Mouse (Mus musculus): ENCODE measurements around the gene Doc2g.

The Doc2g gene

GRCm38 (mm10) chr19:3990804-3991203, 12.3 kb upstream of the Doc2g start:
- in situ Hi-C loops (cut with MboI, MseI) = loop anchor here in 1 of 2 experiments (5.0 kb wide), 1 partner anchor 51 kb away; no protein-coding TSS in a partner anchor

GRCm38 (mm10) chr19:3991562-3991961, 11.6 kb upstream of the Doc2g start:
- in situ Hi-C loops (cut with MboI, MseI) = loop anchor here in 1 of 2 experiments (5.0 kb wide), 1 partner anchor 51 kb away; no protein-coding TSS in a partner anchor

GRCm38 (mm10) chr19:3991966-3992365, 11.1 kb upstream of the Doc2g start:
- in situ Hi-C loops (cut with MboI, MseI) = loop anchor here in 1 of 2 experiments (5.0 kb wide), 1 partner anchor 50 kb away; no protein-coding TSS in a partner anchor

- in situ Hi-C loops (cut with MboI, MseI) = loop anchor here in 1 of 2 experiments (5.0 kb wide), 1 partner anchor 50 kb away; no protein-coding TSS in a partner anchor
These were observed 10.7 kb upstream of the Doc2g start, which contains the start of gene Tbx10 for GRCm38 (mm10) chr19:3992416-3992815. Gene Tbx10 (plus strand): TSS chr19:3992752.

- in situ Hi-C loops (cut with MboI, MseI) = loop anchor here in 1 of 2 experiments (5.0 kb wide), 1 partner anchor 47 kb away; no protein-coding TSS in a partner anchor
These were observed 8.2 kb upstream of the Doc2g start for GRCm38 (mm10) chr19:3994932-3995331.

- in situ Hi-C loops (cut with MboI, MseI) = no loop called here
These were observed 7.6 kb upstream of the Doc2g start for GRCm38 (mm10) chr19:3995505-3995904.

- in situ Hi-C loops (cut with MboI, MseI) = no loop called here
These were observed 7.0 kb upstream of the Doc2g start for GRCm38 (mm10) chr19:3996106-3996505.

- in situ Hi-C loops (cut with MboI, MseI) = no loop called here
These were observed 6.4 kb upstream of the Doc2g start for GRCm38 (mm10) chr19:3996747-3997146.

- in situ Hi-C loops (cut with MboI, MseI) = no loop called here
These were observed 5.9 kb upstream of the Doc2g start for GRCm38 (mm10) chr19:3997231-3997630.

GRCm38 (mm10) chr19:3998335-3998734, 4.8 kb upstream of the Doc2g start:
- in situ Hi-C loops (cut with MboI, MseI) = no loop called here

- in situ Hi-C loops (cut with MboI, MseI) = no loop called here
These were observed 3.9 kb upstream of the Doc2g start for GRCm38 (mm10) chr19:3999121-3999730.

- in situ Hi-C loops (cut with MboI, MseI) = no loop called here
These were observed 2.8 kb upstream of the Doc2g start, which contains the start of the genes Nudt8 and Gm49405 for GRCm38 (mm10) chr19:4000119-4000900. Gene Nudt8 (plus strand): TSS chr19:4000580. Gene Gm49405 (plus strand): TSS chr19:4000626.

GRCm38 (mm10) chr19:4000949-4001525, 2.1 kb upstream of the Doc2g start:
- in situ Hi-C loops (cut with MboI, MseI) = no loop called here

GRCm38 (mm10) chr19:4001752-4002151, 1.4 kb upstream of the Doc2g start:
- in situ Hi-C loops (cut with MboI, MseI) = no loop called here

- in situ Hi-C loops (cut with MboI, MseI) = no loop called here
These were observed 528 bp downstream of the Doc2g start for GRCm38 (mm10) chr19:4003641-4004040.

- in situ Hi-C loops (cut with MboI, MseI) = no loop called here
These were observed 1.2 kb downstream of the Doc2g start for GRCm38 (mm10) chr19:4004331-4004730.

- in situ Hi-C loops (cut with MboI, MseI) = no loop called here
These were observed 2.0 kb downstream of the Doc2g start for GRCm38 (mm10) chr19:4005091-4005490.

GRCm38 (mm10) chr19:4005971-4006370, 2.9 kb downstream of the Doc2g start:
- in situ Hi-C loops (cut with MboI, MseI) = no loop called here

GRCm38 (mm10) chr19:4011086-4011485, 8.0 kb downstream of the Doc2g start:
- in situ Hi-C loops (cut with MboI, MseI) = no loop called here

- in situ Hi-C loops (cut with MboI, MseI) = no loop called here
These were observed 9.4 kb downstream of the Doc2g start, which contains the start of gene Ndufv1 for GRCm38 (mm10) chr19:4012432-4013022. Gene Ndufv1 (minus strand): TSS chr19:4012806.

- in situ Hi-C loops (cut with MboI, MseI) = no loop called here
These were observed 10.0 kb downstream of the Doc2g start for GRCm38 (mm10) chr19:4013066-4013465.

GRCm38 (mm10) chr19:4014802-4015201, 11.7 kb downstream of the Doc2g start:
- in situ Hi-C loops (cut with MboI, MseI) = no loop called here

All from T-helper 17 cell (primary cell).